Mouse (Mus musculus) brain, embryonic 14.5 days (tissue): Measurements from ENCODE around the gene Dsp. TPM values are rescaled to one million over a fixed set of nuclear protein-coding genes. Genes with fewer than 3 reads are reported as not detected.
A peak's percentile ranks its signal among the peaks of the same experiment; 100 is the strongest.

Experiments
- DNase-seq: peaks from one replicate; pipeline ENCODE4 v3.0.0-alpha.2; 2011; ENCODE audit warnings: low read depth
- CTCF ChIP-seq: fragments of 200-500 bp; IDR thresholded peaks from 2 replicates; pipeline ENCODE4 v1.5.1; 2012; ENCODE audit warnings: inconsistent platforms, mild to moderate bottlenecking, moderate library complexity, borderline replicate concordance; ENCODE audit not compliant: insufficient read depth, insufficient read length; ENCODE audit errors: extremely low read depth
- POLR2A ChIP-seq: fragments of 200-500 bp; IDR thresholded peaks from 2 replicates; pipeline ENCODE4 v1.6.1; 2012; ENCODE audit warnings: mild to moderate bottlenecking, inconsistent platforms, borderline replicate concordance; ENCODE audit not compliant: poor library complexity, insufficient read depth, insufficient read length, severe bottlenecking; ENCODE audit errors: extremely low read depth
- polyA plus RNA-seq: library from polyadenylated mRNA; depleted of rRNA; stranded (reverse); fragments of >200 nt; gene quantifications from 2 replicates; pipeline ENCODE4 v1.2.3, GENCODE M21; 2012; rRNA removed

Dsp gene
- 1.6 and 2.2 TPM in 2 replicates for polyA plus RNA-seq

GRCm38 (mm10) chr13:38151069-38151588, at the start of gene Dsp:
Gene Dsp, plus strand, starts transcription at chr13:38151294.
- peak; percentile 68 for DNase-seq

GRCm38 (mm10) chr13:38103406-38103805, 47.7 kb upstream of the Dsp start:
- no peak for DNase-seq
- TF ChIP-seq CTCF (no peak), POLR2A (no peak)

More at GRCm38 (mm10) chr13:38151069-38151588, at the start of gene Dsp:
- TF ChIP-seq POLR2A (no peak), CTCF (no peak)

GRCm38 (mm10) chr13:38104501-38104900, 46.6 kb upstream of the Dsp start:
- TF ChIP-seq CTCF = no peak
- no peak for TF ChIP-seq POLR2A

GRCm38 (mm10) chr13:38109081-38109480, 42.0 kb upstream of the Dsp start:
- no peak for DNase-seq
- TF ChIP-seq CTCF = no peak

More at GRCm38 (mm10) chr13:38104501-38104900, 46.6 kb upstream of the Dsp start:
- DNase-seq = no peak

- TF ChIP-seq POLR2A (no peak), CTCF (no peak)
- DNase-seq = no peak
Measured at GRCm38 (mm10) chr13:38122321-38122720, 28.8 kb upstream of the Dsp start.

- TF ChIP-seq POLR2A (no peak), CTCF (no peak)
- DNase-seq = no peak
Measured at GRCm38 (mm10) chr13:38123666-38124065, 27.4 kb upstream of the Dsp start.

GRCm38 (mm10) chr13:38127683-38128082, 23.4 kb upstream of the Dsp start:
- DNase-seq = no peak
- no peak for TF ChIP-seq POLR2A
- TF ChIP-seq CTCF = no peak

GRCm38 (mm10) chr13:38128246-38128645, 22.8 kb upstream of the Dsp start:
- no peak for TF ChIP-seq POLR2A
- TF ChIP-seq CTCF = no peak

GRCm38 (mm10) chr13:38129492-38129891, 21.6 kb upstream of the Dsp start:
- TF ChIP-seq CTCF (no peak), POLR2A (no peak)
- DNase-seq = no peak

More at GRCm38 (mm10) chr13:38128246-38128645, 22.8 kb upstream of the Dsp start:
- DNase-seq = no peak

GRCm38 (mm10) chr13:38130116-38130515, 21.0 kb upstream of the Dsp start:
- TF ChIP-seq POLR2A = no peak
- TF ChIP-seq CTCF = no peak
- no peak for DNase-seq

GRCm38 (mm10) chr13:38133016-38133528, 18.0 kb upstream of the Dsp start:
- DNase-seq = no peak
- no peak for TF ChIP-seq POLR2A
- no peak for TF ChIP-seq CTCF

- no peak for DNase-seq
- TF ChIP-seq CTCF (no peak), POLR2A (no peak)
Measured at GRCm38 (mm10) chr13:38140521-38140920, 10.6 kb upstream of the Dsp start.
